Mouse (Mus musculus): ENCODE measurements around the gene Commd1.

DNA sequence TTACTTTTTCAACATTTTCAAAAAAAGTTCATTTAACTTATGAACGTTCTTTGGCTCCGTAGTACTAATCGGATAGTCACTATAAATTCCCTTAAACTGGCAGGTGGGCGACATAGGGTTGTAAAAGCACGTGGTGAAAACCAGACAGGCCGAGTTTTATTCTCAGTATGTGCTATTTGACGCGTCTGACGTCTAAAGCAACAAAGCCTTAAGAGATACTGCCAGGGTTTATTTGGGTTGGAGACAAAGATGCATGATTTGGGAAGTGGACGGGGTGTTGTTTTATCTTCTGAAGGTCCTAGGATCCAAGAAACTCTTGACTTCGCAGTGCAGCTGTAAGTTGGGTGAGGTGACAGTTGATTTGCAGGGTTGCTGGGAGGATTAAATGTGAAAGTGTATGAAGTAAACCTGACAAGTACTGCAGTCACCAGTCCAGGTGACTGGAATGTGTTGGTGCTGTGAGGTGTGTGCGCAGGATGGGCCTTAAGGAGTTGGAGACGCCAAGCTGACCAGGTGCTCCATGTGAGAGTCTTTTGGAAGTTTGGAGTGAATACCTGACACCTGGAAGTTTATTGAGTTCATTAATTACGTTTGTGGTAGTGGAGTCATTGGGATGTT, 9.1 kb upstream of the Commd1 start:
- TF ChIP-seq CHD2 (IDR thresholded peaks at IDR 0.05; ENCODE audit: low read length) (no peak), MAFK (IDR thresholded peaks at IDR 0.05; ENCODE audit: borderline replicate concordance, low read depth, low read length) (no peak), NRF1 (IDR thresholded peaks at IDR 0.05; ENCODE audit: insufficient read depth, low read depth, low read length, poor library complexity, severe bottlenecking) (no peak), POLR2A (IDR thresholded peaks at IDR 0.05; ENCODE audit: control insufficient read depth in 1 of 2, insufficient read depth in 1 of 2, low read depth in 1 of 2, low read length in 2 of 2, poor library complexity in 1 of 2) (no peak), UBTF (IDR thresholded peaks at IDR 0.05; ENCODE audit: borderline replicate concordance, insufficient read depth, low read depth, low read length) (no peak), GATA1 (IDR thresholded peaks at IDR 0.05; ENCODE audit: low read depth, low read length) (no peak)
